Mouse (Mus musculus): ENCODE data around the gene Xndc1. TPM values are rescaled to one million over a fixed set of nuclear protein-coding genes. Genes with fewer than 3 reads are reported as not detected.
"Not testable (repeated sequence)": the region's sequence is repeated elsewhere in the genome, so short reads cannot be mapped to it uniquely, and the experiment has no call there.

Xndc1 gene
- total RNA-seq (2021) = 1 to 10 TPM; 4.9 to 6.9 TPM
- long read RNA-seq, experiment 1 = 0 reads
- long read RNA-seq, experiment 2 = 0 reads

GRCm38 (mm10) chr7:102065046-102065891, at the start of gene Xndc1, which contains the start of the genes Rnf121 and Xntrpc:
Gene Xndc1 (plus strand): TSS chr7:102065511.
Gene Rnf121 (minus strand): TSS chr7:102065469.
Gene Xntrpc (plus strand): TSS chr7:102065713.
- DNase-seq = peak; percentile 96

- DNase-seq = no peak
Measured at GRCm38 (mm10) chr7:102016936-102017335, 48.4 kb upstream of the Xndc1 start.

- peak; percentile 60 to 62 for DNase-seq
Measured at GRCm38 (mm10) chr7:102017452-102017851, 47.9 kb upstream of the Xndc1 start.

- peak; percentile 63 to 69 for DNase-seq
Measured at GRCm38 (mm10) chr7:102018034-102018433, 47.3 kb upstream of the Xndc1 start.

GRCm38 (mm10) chr7:102018590-102018989, 46.7 kb upstream of the Xndc1 start, which contains the start of gene Il18bp:
Gene Il18bp (minus strand): TSS chr7:102018690.
- DNase-seq = no peak

- no peak for DNase-seq
Measured at GRCm38 (mm10) chr7:102019362-102019761, 45.9 kb upstream of the Xndc1 start.

GRCm38 (mm10) chr7:102020934-102021333, 44.4 kb upstream of the Xndc1 start:
- DNase-seq = not testable (repeated sequence)

- no peak for DNase-seq
Measured at GRCm38 (mm10) chr7:102023821-102024220, 41.5 kb upstream of the Xndc1 start.

GRCm38 (mm10) chr7:102025187-102026119, 39.9 kb upstream of the Xndc1 start:
- DNase-seq = no peak

GRCm38 (mm10) chr7:102034904-102035303, 30.4 kb upstream of the Xndc1 start:
- DNase-seq = no peak

- no peak for DNase-seq
Measured at GRCm38 (mm10) chr7:102035534-102035933, 29.8 kb upstream of the Xndc1 start.

- DNase-seq = no peak
Measured at GRCm38 (mm10) chr7:102037318-102037717, 28.0 kb upstream of the Xndc1 start.

GRCm38 (mm10) chr7:102042314-102042713, 23.0 kb upstream of the Xndc1 start:
- DNase-seq = no peak

- DNase-seq = not testable (repeated sequence)
Measured at GRCm38 (mm10) chr7:102048524-102048923, 16.8 kb upstream of the Xndc1 start.

- DNase-seq = no peak
Measured at GRCm38 (mm10) chr7:102061353-102061752, 4.0 kb upstream of the Xndc1 start.

- DNase-seq = no peak
Measured at GRCm38 (mm10) chr7:102062203-102062602, 3.1 kb upstream of the Xndc1 start.

- DNase-seq = no peak
Measured at GRCm38 (mm10) chr7:102063891-102064290, 1.4 kb upstream of the Xndc1 start.

- DNase-seq = no peak
Measured at GRCm38 (mm10) chr7:102064655-102065045, 661 bp upstream of the Xndc1 start.

- DNase-seq = no peak
Measured at GRCm38 (mm10) chr7:102066363-102066762, 1.1 kb downstream of the Xndc1 start.

GRCm38 (mm10) chr7:102076714-102077296, 11.5 kb downstream of the Xndc1 start:
- peak in 1 of 2 experiments; percentile 28 for DNase-seq

- peak in 1 of 2 experiments; percentile 50 for DNase-seq
Measured at GRCm38 (mm10) chr7:102078517-102078916, 13.2 kb downstream of the Xndc1 start.

- DNase-seq = no peak
Measured at GRCm38 (mm10) chr7:102080311-102080710, 15.0 kb downstream of the Xndc1 start.
